Mouse (Mus musculus) cortical plate, adult 2 months (tissue): ENCODE results near the gene Wdr45b.

Experiments used
- CTCF ChIP-seq: fragments of 200-500 bp; IDR thresholded peaks from 2 replicates; pipeline ENCODE4 v1.5.1; 2011; ENCODE audit warnings: mild to moderate bottlenecking, control low read depth, low read length; ENCODE audit not compliant: insufficient read depth; ENCODE audit errors: extremely low read depth
- POLR2A ChIP-seq: fragments of 200-500 bp; IDR thresholded peaks from 2 replicates; pipeline ENCODE4 v1.6.1; 2011; ENCODE audit warnings: mild to moderate bottlenecking, low read length, control low read depth; ENCODE audit not compliant: insufficient read depth; ENCODE audit errors: extremely low read depth

DNA sequence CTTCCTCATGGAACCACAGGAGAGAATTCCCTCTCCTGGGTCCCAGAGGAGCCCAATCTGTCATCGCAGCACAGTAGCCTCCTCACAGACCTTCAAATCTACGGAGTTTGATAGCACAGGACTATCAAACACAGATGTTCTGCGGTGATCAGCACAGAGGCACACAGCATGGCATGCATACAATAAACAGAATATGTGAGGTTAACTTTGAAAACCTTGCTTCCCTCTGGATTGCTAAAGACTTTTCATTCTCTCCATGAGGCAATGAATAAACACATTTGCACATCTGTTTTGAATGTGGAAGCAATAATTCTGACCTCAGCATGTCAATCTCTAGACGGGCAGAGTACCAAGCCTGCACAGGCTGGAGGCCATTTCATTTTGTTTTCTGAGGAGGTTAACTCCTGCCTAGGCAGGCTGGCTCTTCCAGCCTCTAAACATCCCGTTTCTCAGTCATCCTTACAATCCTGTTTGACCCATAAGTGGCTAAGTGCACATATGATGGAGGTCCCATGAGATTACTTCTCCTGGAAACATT, 13.0 kb upstream of the Wdr45b start:
- TF ChIP-seq CTCF, result no peak
- no peak for TF ChIP-seq POLR2A
